Mouse (Mus musculus) forebrain, embryonic 13.5 days (tissue): ENCODE measurements around the gene Lamb3. TPM values are rescaled to one million over a fixed set of nuclear protein-coding genes. Genes with fewer than 3 reads are reported as not detected.

ENCODE experiments used
- ATAC-seq: fragments of 200-750 bp; cut with Nextera tagmentation; 2 replicates; pipeline ENCODE4 v1.8.0; 2017
- H3K27ac ChIP-seq: fragments of 300-500 bp; sonication (generic); 2 replicates; pipeline ENCODE4 v1.5.1; 2015; ENCODE audit warnings: inconsistent platforms, mild to moderate bottlenecking, moderate library complexity
- H3K27me3 ChIP-seq: fragments of 300-500 bp; sonication (generic); 2 replicates; pipeline ENCODE4 v1.6.1; 2015; ENCODE audit warnings: mild to moderate bottlenecking, inconsistent platforms
- H3K36me3 ChIP-seq: fragments of 300-500 bp; sonication (generic); 2 replicates; pipeline ENCODE4 v1.6.1; 2015; ENCODE audit warnings: mild to moderate bottlenecking, inconsistent platforms; ENCODE audit not compliant: poor library complexity, severe bottlenecking
- H3K4me1 ChIP-seq: fragments of 300-500 bp; sonication (generic); 2 replicates; pipeline ENCODE4 v1.6.1; 2015; ENCODE audit warnings: inconsistent platforms
- H3K4me2 ChIP-seq: fragments of 300-500 bp; sonication (generic); 2 replicates; pipeline ENCODE4 v1.6.1; 2015; ENCODE audit warnings: inconsistent platforms, mild to moderate bottlenecking, moderate library complexity
- H3K4me3 ChIP-seq: fragments of 300-500 bp; sonication (generic); 2 replicates; pipeline ENCODE4 v1.5.1; 2015; ENCODE audit warnings: mild to moderate bottlenecking, inconsistent platforms
- H3K9ac ChIP-seq: fragments of 300-500 bp; sonication (generic); 2 replicates; pipeline ENCODE4 v1.6.1; 2015; ENCODE audit warnings: mild to moderate bottlenecking, inconsistent platforms
- H3K9me3 ChIP-seq: fragments of 300-500 bp; sonication (generic); replicated peaks from 2 replicates; pipeline ENCODE4 v1.6.1; 2016; ENCODE audit warnings: inconsistent platforms
- WGBS: fragments of 180-500 bp; shearing (Covaris S2); methylation state at CpG from one replicate; pipeline ENCODE4 v1.1.7; 2015; 5-methylcytosine and 5-hydroxymethylcytosine counted together
- polyA plus RNA-seq: library from polyadenylated mRNA; unstranded; fragments of >200 nt; fragmentation: Nextera tagmentation; extraction: Ambion mirVana; gene quantifications from 2 replicates; pipeline ENCODE4 v1.2.1, GENCODE M21; 2015

Gene Lamb3
- polyA plus RNA-seq, 1 experiment from 2014 or later, result 0.32 TPM

GRCm38 (mm10) chr1:193389505-193389904 lies 182.0 kb downstream of the Lamb3 start:
- H3K9me3 ChIP-seq, result no peaks in the 10 kb centered on the region
- H3K9ac ChIP-seq, result no peak overlapping the region
- 6% methylated on average over 3 of the region's 3 CpGs for WGBS
- H3K27me3 ChIP-seq, result peaks cover 26% of the 10 kb centered on the region; the same call in 1 of the 2 replicates
- H3K27ac ChIP-seq, result peak overlapping the region; percentile 48; the same call in 1 of the 2 replicates
- peak; percentile 43 for ATAC-seq
- no peak overlapping the region for H3K4me2 ChIP-seq
- H3K36me3 ChIP-seq, result no peaks in the 10 kb centered on the region
- H3K4me3 ChIP-seq, result no peak overlapping the region
- peaks cover 42% of the 10 kb centered on the region for H3K4me1 ChIP-seq

- Histone ChIP-seq H3K4me3 (no peak overlapping the region), H3K27ac (peak overlapping the region; percentile 11; the same call in 1 of the 2 replicates), H3K4me2 (no peak overlapping the region), H3K36me3 (no peaks in the 10 kb centered on the region), H3K9ac (no peak overlapping the region), H3K27me3 (peaks cover 30% of the 10 kb centered on the region; the same call in 1 of the 2 replicates), H3K9me3 (no peaks in the 10 kb centered on the region), H3K4me1 (peaks cover 42% of the 10 kb centered on the region)
- 38% methylated on average over 12 of the region's 12 CpGs for WGBS
- ATAC-seq, result no peak
Observed at GRCm38 (mm10) chr1:193390004-193390403, 182.5 kb downstream of the Lamb3 start.

- Histone ChIP-seq H3K9me3 (no peaks in the 10 kb centered on the region), H3K4me2 (no peak overlapping the region), H3K27me3 (peaks cover 25% of the 10 kb centered on the region; the same call in 1 of the 2 replicates), H3K36me3 (no peaks in the 10 kb centered on the region), H3K4me3 (no peak overlapping the region), H3K27ac (no peak overlapping the region), H3K4me1 (peaks cover 27% of the 10 kb centered on the region), H3K9ac (no peak overlapping the region)
- 90% methylated on average over 3 of the region's 3 CpGs for WGBS
- no peak for ATAC-seq
Observed at GRCm38 (mm10) chr1:193392266-193392665, 184.8 kb downstream of the Lamb3 start.

Other genes starting within 250 kb of the Lamb3 start
- 6.2 and 7.6 TPM in 2 replicates for gene Syt14, start 171.9 kb upstream of the Lamb3 start, polyA plus RNA-seq
- gene Diexf, start 77.4 kb upstream of the Lamb3 start, polyA plus RNA-seq, result 10.0 and 10.2 TPM in 2 replicates
- 0.63 and 0.79 TPM in 2 replicates for gene Irf6, start 54.6 kb upstream of the Lamb3 start, polyA plus RNA-seq
- gene A130010J15Rik, start 39.7 kb upstream of the Lamb3 start, polyA plus RNA-seq, result 12.2 and 14.5 TPM in 2 replicates
- 0.58 and 1.0 TPM in 2 replicates for gene Traf3ip3, start 6.0 kb upstream of the Lamb3 start, polyA plus RNA-seq
- 0.17 TPM in 1 of 2 replicates, not detected in the other for gene Hsd11b1, start 56.4 kb downstream of the Lamb3 start, polyA plus RNA-seq
- 4.4 and 6.1 TPM in 2 replicates for gene G0s2, start 65.5 kb downstream of the Lamb3 start, polyA plus RNA-seq
- 26.7 and 30.0 TPM in 2 replicates for gene Camk1g, start 162.6 kb downstream of the Lamb3 start, polyA plus RNA-seq